Mouse (Mus musculus): ENCODE measurements at regions not wholly inside any gene's neighbourhood (a gene's known extent, or its start where the extent isn't known, plus 50 kb on each side); places are given as distances from the start of the nearest gene placed in this dataset.

GRCm38 (mm10) chr12:77799134-77799770, 394.8 kb upstream of the Gm6657 start:
- TF ChIP-seq CTCF (conservative IDR thresholded peaks at IDR 0.05; ENCODE audit: insufficient read depth, insufficient read length, low read depth, low read length) (no peak), POLR2A (IDR thresholded peaks at IDR 0.05; ENCODE audit: low read depth, low read length) (no peak)
